Mouse (Mus musculus) stomach, postnatal 0 days (tissue): ENCODE data around the gene Nckap5l.

ENCODE experiments used
- CTCF ChIP-seq: IDR thresholded peaks from 2 replicates; pipeline ENCODE4 v1.5.1; 2016; ENCODE audit warnings: antibody characterized with exemption, low read depth, mild to moderate bottlenecking, moderate library complexity
- EP300 ChIP-seq: optimal IDR thresholded peaks from 2 replicates; pipeline ENCODE3; 2016; ENCODE audit warnings: antibody characterized with exemption

GRCm38 (mm10) chr15:99500320-99500719, 42.8 kb upstream of the Nckap5l start:
- TF ChIP-seq CTCF (no peak), EP300 (no peak)
